Mouse (Mus musculus) kidney, adult 11 months (tissue): ENCODE results near the gene Glrp1.
A peak's percentile ranks its signal among the peaks of the same experiment; 100 is the strongest.

Source experiments
- DNase-seq: peaks from one replicate; pipeline ENCODE4 v3.0.0; 2022

Gene Glrp1

GRCm38 (mm10) chr1:88459655-88460054 is 50.2 kb downstream of the Glrp1 start:
- DNase-seq, result no peak

GRCm38 (mm10) chr1:88459196-88459595 is 50.7 kb downstream of the Glrp1 start:
- DNase-seq, result no peak

- DNase-seq, result peak; percentile 57
These were observed 53.3 kb downstream of the Glrp1 start for GRCm38 (mm10) chr1:88456451-88457072.

- peak; percentile 31 for DNase-seq
These were observed 54.1 kb downstream of the Glrp1 start for GRCm38 (mm10) chr1:88455761-88456160.

- no peak for DNase-seq
These were observed 55.2 kb downstream of the Glrp1 start for GRCm38 (mm10) chr1:88454703-88455102.

- no peak for DNase-seq
These were observed 57.7 kb downstream of the Glrp1 start for GRCm38 (mm10) chr1:88452198-88452597.

GRCm38 (mm10) chr1:88450668-88451067 is 59.2 kb downstream of the Glrp1 start:
- no peak for DNase-seq
